Mouse (Mus musculus) adipocyte (in vitro differentiated cells): ENCODE data around the gene Hus1.

Experiments used
- DNase-seq: peaks from one replicate; pipeline ENCODE4 v3.0.0-alpha.2; 2016; ENCODE audit warnings: low spot score

The Hus1 gene

DNA sequence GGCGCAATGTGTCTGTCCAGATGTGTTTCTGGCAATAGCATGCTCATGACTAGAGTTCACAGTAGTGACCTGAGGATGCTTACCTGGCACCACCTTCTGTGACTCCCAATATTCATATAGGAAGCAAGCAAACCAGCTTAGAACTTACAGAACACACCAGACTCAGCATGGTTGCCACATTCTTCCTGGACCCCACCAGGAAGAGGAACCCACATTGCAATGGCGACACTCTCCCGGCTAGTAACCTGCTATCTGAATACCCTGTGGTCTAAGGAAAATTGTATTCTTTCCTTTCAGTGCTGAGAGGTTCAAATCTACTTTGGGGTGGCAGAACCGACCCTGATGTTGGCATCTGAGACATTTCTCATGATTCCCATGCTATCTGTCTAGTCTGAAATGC is 32.8 kb downstream of the Hus1 start:
- no peak for DNase-seq

DNA sequence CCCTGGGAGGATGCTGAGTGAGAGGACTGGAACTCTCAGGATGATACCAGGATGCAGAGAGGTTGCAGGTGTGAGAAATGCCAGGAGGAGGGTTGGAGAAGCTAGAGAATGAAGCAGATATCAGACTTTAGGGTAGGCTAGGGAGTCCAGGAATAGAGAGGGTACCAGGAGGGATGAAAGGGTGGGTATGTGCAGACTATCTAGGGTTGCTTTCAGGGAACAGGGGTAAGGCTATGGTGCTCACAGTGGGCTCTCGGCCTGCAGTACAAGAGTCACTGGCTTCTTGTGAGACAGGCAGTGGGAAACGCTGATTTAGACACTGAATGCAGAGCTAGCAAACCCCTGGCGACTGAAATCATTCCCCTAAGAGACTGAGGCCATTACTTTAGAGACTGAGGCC is 37.8 kb downstream of the Hus1 start, which contains the start of gene Pkd1l1:
TSS of gene Pkd1l1 (minus strand) at position 101 of the 400 bp plus-strand sequence.
- no peak for DNase-seq

DNA sequence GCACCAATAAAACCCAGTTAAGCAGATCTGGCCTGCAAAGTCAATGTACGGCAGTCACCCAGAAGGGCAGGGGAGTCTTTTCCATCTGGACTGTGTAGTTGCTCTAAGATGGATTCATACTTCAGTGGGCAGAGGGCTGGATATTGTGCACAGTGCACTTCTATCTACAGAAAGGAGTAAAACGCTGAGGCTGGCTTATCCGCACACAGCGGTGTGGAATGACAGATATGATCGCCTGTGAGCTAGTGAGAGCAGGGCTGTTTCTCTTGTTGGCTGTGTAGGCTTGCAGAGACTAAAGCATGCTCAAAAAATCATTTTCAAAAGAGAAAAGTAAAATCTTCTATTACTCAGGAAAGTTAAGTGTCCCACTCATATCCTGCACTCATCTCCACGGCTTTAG is 38.9 kb downstream of the Hus1 start:
- DNase-seq = no peak

DNA sequence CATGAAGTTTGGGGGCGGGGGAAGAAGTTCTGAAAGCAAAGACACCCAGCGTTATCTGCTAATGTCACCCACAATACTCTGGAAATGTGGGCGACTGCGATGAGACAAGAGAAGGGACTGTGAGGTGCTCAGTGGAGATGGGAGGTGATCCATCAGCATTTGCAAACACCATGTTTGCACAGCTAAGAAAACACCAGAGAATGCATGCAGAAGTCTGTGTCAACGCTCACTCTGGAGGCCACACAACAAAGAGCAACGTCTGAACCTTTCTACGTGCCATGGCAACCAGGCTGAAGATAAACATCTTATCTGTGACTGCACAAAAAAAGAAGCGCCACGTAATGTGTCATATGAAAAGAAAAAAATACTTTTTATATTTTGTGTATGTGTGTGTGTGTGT is 40.5 kb downstream of the Hus1 start:
- DNase-seq = no peak

DNA sequence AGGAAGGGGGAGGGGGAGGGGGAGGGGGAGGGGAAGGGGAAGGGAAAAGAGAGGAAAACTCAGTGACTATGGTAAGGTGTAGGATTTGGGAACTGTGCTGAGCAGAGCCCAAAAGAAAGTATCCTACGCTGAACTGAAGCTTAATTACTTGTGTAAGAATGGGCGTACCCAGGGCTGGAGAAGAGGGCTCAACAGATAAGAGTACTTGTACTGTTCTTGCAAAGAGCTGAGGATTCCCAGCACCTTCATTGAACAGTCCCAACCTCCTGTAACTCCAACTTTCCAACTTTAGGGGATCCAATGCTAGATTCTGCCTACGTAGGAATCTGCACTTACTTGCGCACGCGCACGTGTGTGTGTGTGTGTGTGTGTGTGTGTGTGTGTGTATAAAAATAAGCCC is 42.9 kb downstream of the Hus1 start:
- no peak for DNase-seq

DNA sequence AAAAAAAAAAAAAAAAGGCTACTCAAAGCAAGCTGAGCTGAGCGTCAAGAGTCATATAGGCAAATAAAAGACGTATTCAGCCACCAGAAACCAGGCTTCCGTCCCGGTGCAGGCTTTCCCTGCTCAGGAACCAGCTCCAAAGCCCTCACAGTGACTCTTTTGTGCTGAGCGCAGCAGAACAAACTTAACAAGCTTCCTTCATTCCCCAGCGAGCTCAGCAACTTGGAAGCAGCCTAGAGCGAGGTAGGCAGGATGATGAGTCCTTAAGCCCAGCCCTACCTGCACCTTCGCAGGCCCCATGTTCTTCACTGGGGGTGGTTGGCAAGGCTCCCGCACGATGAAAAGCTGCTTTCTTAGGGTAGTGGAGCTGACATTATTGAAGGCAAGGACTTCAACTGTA is 52.4 kb downstream of the Hus1 start:
- no peak for DNase-seq

DNA sequence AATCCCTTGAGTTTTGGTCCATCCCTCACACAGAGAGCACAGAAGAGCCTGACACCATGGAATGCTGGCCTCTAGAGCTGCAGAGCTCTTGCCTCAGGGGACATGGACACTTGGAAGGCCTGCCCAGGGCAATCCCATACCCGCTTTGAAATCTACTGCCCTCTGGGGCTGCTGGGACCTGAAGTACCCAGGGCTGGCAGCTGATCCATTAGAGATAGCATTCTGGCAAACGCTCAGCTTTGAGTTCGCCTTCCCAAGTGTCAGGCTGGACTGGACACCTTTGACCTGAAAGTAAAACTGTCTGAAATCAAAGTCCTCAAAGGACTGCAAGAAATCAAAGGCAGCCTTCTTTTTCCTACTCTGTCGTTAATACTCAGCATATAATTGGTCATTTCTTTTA is 52.9 kb downstream of the Hus1 start:
- peak; percentile 4 for DNase-seq

DNA sequence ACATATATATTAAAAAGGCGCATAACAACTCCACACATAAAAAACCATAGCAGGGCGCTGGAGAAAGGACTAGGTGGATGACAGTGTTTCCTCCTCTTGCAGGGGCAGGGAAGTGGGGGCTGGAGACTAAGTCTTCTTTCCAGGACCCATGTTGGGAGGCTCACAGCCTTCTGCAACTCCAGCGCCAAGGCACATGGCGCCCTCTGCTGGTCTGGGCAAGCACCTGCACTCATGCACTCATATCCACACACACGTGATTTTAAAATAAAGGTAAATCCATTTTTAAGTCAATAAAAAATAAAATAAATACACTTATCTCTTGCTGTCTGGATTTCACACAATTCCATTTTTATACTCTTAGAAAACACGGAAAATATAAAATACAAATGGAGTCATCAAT is 54.0 kb downstream of the Hus1 start:
- DNase-seq = peak; percentile 6

DNA sequence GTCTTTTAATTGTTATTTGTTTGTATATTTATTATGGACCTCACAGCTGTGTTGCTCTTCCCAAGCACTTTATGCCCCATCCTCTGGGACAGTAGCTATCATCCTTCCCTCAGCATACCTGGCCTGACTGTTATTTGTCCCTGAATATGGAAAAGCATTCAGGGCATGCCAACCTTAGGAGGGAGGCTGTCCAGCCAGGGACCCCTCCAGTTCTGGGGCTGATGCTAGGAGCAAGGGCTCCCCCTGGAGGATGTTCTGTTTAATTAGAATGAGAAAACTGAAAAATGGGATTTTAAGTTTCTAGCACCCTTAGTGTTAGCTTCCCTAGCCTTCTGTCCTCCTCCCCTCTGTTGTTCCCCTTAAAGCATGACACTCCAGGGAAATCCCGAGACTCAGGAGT is 55.3 kb downstream of the Hus1 start:
- DNase-seq = peak; percentile 30

DNA sequence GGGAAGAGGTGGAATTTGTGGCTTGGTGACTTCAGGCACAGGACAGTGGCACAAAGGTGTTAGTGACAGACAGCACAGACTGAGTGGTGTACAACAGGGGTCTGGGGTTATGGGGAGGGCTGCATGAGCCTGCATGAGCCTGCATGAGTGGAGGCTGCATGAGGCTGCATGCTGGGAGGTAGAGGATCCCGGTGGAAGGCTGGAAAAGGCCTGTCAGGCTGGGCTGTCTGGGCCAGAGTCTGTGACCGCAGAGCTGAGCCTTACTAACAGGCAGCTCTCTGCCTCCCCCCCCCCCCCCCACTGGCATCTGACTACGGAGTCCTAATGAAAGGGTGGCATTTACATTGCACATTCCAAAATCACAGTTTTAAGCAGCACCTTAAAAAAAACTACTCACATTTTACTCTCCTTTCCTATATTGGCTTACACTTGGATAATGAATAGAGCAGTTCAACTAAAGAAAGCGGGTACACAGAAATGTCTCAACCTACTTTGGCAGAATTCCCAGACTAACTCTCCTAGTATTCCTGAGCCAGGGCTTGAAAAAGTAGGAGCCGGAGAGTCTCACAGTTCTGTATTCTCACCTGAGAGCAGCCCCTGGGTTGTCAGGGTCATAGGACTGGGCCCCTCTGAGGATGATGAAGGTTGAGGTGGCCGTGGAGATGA is 61.1 kb downstream of the Hus1 start:
- peak; percentile 40 for DNase-seq

DNA sequence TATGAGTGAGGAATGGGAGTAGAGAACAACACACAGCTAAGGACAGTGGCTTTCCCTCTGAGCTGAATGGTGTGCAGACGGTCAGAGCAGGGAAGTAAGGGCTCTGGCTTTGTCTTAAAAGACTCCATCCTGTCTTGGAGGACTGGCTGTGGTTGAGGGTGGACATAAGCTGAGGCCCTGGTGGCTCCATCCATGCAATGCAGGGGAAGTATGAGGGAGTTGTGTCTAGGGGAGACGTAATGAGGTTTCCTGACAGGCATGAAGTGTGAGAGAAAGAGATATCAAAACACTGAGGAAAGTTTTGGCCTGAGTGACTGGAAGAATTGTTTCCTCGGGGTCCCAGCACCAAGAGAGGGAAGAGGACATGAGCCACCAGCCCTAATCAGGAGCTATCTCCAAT is 62.1 kb downstream of the Hus1 start:
- DNase-seq = no peak

DNA sequence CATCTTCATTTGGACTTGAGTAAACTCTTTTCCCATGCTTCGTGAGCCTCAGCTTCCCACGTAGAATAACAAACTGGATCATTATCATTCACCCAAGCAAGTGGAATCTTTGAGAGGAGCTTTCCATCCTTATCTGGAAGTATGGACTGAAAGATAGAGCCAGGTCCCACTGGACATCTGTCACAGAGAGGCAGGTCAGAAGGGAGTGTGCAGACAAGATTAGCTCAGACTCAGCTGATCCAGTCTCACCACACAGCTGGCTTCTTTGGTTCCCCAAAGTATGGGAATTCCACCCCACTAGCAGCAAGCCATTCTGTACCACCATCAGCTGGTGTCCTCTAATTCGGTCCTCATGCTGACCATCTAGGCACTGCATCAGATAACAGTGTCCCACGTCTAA is 66.9 kb downstream of the Hus1 start:
- DNase-seq = no peak
